Mouse (Mus musculus) kidney, postnatal 25 days (tissue): ENCODE measurements at regions not wholly inside any gene's neighbourhood (a gene's known extent, or its start where the extent isn't known, plus 50 kb on each side); places are given as distances from the start of the nearest gene placed in this dataset.

Experiments
- DNase-seq, 2 experiments: peaks; one replicate each; pipeline ENCODE4 v3.0.0; 2021; ENCODE audit warnings: mixed read lengths in 2 of 2

DNA sequence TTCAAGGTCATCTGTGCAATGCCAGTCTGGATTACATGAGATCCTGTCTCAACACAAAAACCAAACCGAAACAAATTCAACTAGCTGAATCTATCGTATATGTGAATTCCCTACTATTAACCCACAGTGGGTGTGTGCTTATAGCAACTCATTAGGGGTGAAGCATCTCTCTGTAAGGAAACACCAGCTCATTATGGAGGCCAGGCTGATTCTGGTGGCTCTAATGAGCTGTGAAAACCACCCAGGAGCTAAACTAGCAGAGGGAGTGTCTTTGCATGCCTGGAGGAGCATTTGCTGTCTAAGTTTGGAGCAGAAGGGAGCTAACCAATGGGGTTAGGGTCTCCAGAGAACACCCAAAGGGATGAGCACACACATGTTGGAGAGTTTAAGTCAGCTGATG is 54.1 kb upstream of the Adamts2 start:
- no peak for DNase-seq

DNA sequence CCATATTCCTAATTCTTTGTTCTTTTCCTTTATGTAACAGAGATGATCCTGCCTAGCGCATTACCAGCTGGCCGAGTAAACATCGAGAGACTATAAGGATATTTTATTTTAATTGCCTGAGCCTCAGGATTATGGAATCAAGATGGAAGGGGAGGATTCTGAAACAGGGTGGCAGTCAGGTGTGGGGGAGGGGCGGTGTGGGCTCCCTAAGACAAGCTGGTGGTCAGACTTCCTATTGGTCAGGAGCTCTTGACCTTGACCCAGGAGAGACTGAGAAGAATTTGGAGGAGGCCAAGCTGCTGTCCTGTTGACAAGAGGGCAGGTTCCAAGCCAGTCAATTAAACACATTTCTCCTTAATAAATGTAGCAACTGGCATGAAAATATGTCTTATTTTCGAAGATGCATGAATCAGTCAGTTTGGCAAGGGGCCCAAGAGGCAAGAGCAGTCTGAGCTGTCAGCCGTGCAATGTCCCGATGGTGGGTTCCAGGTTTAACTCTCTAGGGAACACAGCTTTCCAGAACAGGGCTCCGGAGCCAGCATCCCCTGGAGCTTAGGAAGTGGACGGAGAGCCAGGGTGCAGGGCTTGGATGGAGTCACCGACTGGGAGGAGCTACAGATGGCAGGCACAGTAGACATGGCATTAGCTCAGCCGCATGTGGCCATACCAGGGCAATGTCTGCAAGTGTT is 55.3 kb upstream of the Adamts2 start:
- DNase-seq = peak in 1 of 2 experiments; percentile 43

GRCm38 (mm10) chr11:50545421-50545820 is 56.5 kb upstream of the Adamts2 start:
- no peak for DNase-seq

- DNase-seq = no peak
Measured at GRCm38 (mm10) chr11:50540136-50540535, 61.7 kb upstream of the Adamts2 start.

DNA sequence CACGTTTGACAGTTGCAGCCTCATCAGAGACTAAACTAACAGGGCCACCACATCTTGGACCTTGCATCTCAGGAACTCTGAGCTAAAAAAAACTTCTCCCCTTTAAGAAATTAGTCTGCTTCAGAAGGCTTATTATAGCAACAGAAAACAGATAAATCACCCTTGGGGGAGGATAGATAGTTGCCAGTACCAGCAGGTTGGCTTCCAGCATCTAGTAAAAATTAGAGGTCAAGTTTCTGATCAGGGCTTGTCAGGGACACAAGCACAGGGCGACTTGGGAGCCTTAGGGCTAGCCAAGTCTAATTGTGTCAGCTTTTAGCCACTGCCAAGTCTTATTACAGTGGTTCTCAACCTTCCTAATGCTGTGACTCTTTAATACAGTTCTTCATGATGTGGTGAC is 67.6 kb upstream of the Adamts2 start:
- DNase-seq = no peak

GRCm38 (mm10) chr11:50527923-50528322 is 74.0 kb upstream of the Adamts2 start:
- no peak for DNase-seq

- no peak for DNase-seq
Measured at GRCm38 (mm10) chr11:50520162-50520561, 81.7 kb upstream of the Adamts2 start.

GRCm38 (mm10) chr11:50507882-50508281 is 77.0 kb upstream of the Rufy1 start:
- DNase-seq = no peak

- no peak for DNase-seq
Measured at GRCm38 (mm10) chr11:50507498-50507824, 76.5 kb upstream of the Rufy1 start.

DNA sequence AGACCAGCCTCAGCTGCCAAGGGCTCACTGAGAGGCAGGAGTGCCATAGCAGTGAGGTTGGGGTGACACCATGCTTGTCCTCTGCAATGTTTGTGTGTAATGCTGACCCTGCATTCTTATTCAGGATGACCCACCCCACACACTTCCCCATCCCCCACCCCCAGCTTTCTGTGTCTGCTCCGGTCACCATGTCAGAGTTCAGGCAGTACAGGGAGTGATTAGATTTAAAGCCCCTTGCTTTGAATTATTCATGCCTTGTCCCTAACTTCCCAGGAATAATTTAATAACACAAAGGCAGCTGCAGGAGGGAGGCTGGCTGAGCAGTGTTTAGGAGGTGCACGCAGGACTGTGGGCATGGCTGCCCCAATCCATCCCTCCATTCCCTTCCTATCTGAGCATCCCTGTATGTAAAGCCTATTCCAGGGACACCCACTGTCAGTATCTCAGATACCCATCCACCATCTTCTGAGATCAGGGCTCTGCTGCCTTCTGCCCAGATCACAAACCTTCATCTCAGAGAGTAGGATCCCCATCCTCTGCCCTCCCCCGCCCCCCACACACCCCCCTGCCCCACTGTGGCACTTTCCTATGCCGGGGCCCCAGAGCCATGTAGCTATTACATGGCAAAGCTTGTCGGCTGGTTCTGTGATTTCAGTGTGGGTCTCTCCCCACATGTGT is 76.0 kb upstream of the Rufy1 start:
- DNase-seq = no peak

DNA sequence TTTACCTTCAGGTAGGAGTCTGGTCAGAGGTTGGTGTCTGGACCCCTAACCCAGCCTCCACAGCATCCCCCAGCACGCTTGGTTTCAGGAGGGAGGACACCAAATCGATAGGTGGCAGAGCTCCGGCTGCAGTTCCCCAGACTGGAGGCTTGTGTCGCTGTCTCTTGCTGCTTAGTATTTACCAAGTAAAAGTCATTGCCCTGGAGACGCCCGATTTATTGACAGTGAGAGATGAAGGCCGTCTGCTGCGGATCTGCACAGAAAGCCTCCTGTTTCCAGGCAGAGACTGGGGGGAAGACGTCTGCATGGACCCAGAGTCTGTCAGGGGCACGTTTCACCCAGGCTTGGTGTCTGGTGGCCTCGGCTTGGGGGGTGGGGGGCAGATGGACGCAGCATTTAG is 70.4 kb upstream of the Rufy1 start:
- no peak for DNase-seq

DNA sequence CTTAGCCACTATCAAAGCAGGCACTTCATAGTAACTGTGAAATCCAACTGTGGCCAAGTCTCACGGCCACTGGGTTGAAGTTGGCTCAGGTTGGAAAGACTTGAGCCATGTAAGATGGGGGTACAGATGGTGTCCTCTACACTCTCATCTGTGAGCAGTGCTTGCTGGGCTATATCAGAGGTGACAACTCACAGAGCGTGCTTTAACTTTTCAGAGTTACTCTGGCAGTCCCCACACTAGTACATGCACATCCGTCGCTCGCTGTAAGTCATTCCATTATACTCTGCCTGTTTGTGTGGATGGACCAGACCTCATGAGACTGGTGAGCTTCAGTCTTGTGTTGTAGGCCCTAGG is 62.2 kb upstream of the Rufy1 start:
- no peak for DNase-seq

DNA sequence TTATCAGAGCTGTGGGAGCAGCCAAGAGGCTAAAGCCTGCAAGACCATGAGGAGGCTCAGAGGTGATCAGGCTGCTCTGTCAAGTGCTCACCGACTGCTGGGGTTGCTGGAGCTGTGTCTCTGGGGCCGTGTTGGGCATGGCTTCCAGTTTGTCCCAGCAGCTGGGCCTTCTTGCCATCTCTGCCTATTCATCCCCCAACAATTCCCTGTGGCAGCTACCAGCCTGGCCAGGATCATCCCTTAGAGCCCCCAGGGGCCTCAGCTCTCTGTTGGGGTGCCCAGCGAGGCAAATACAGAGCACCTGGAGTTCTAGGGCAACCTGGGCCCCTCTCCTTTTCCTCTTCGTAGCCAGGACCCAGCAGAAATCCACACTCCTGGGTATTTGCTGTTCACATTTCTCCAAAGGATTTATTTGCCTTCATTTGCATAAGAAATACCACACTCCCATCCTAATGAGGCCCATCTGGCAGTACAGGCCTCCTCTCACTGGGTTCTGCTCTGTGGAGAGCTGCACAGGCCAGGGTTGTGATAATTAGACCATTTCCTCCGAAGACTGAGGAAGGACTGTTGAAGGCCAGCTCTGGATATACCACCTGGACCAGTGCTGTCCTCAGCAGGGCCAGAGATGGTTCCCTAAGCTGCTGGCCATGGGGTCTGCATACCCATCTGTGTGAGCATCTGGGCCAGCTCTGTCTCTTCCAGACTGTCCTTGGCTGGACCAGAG is 61.6 kb upstream of the Rufy1 start:
- no peak for DNase-seq

DNA sequence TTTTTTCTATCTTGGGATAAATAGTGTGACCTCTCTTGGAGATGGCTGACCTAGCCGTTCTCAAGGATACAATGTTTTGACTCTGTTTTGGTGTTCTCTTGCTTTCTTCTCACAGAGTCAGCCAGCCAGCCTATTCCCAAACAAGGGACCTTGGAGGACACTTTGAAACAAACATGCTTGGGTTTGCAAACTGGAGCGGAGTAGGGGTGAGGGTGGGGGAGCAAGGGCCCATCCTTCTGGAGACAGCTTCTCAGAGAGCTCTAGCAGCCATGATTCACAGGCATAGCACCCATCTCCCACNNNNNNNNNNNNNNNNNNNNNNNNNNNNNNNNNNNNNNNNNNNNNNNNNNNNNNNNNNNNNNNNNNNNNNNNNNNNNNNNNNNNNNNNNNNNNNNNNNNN is 52.9 kb upstream of the Rufy1 start:
- no peak for DNase-seq

- no peak for DNase-seq
Measured at GRCm38 (mm10) chr11:50483116-50483515, 52.2 kb upstream of the Rufy1 start.

DNA sequence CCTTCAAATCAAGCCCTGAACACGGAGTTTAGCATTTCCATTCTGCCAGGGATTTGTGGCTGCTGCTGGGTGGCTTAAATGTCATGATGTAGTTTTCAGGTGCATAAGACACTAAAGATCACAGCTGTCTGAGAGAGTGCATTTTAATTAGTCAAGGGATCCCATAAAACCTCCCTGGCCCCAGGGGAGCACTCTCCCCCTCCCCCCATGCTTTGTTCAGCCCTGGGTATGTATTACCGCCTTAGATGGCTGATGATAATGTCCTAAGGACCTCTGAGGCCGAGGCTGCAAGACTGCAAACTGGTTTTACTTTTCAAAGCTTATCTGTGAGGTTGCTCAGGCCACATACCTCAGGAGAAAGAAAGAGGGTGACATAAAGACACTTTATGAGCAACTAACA is 51.7 kb upstream of the Rufy1 start:
- DNase-seq = no peak
